Mouse (Mus musculus): ENCODE results near the gene Tuba3a. TPM values are rescaled to one million over a fixed set of nuclear protein-coding genes. Genes with fewer than 3 reads are reported as not detected.

Tuba3a gene
- polyA plus RNA-seq, 1 experiment from 2014 or later: 0.10 TPM

DNA sequence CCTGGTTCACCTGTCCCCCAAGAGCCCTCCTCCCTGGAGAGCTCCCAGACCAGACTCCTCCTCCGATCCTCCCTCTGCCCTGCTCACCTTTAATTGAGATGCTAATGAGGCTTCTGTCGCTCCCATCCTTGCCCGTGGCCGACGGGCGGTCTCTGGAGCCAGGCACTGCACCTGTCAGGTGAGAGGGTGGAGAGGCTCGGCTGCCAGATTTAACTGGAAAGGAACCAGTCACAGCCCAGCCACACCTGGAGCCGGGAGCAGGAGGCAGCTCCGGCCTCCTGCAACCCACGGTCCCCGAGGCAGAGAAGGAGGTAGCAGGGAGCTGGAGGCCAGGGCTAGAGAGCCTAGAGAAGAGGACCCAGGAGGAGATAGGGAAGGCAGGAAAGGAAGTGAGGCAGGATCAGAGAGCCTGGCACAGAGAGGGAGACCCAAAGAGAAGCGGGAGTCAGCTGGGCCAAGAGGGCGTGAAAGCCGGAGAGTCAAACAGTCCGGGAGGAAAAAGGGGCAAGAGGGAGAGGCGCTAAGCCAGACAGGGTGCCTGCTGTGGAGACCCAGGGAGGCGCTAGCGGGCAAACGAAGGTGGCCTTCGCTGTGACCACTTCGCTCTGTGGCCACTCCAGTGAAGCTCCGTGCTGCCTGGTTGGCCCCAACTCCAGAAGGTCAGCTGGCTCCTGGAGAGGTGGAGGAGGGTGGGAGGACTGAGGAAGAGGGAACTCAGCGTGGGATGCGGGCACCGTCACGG lies 35.4 kb upstream of the Tuba3a start:
- no peak overlapping the region for H3K4me3 ChIP-seq (ENCODE audit: low read depth, low read length)
- 11% methylated on average over 26 of the region's 26 CpGs for WGBS (ENCODE audit: insufficient replicate concordance)
- no peak overlapping the region for H3K27ac ChIP-seq (ENCODE audit: low read depth, low read length)
- ATAC-seq (replicated peaks; ENCODE audit: insufficient number of reproducible peaks, low FRiP score, low TSS enrichment): no peak
- H3K27me3 ChIP-seq (ENCODE audit: control insufficient read depth, insufficient read depth, low read length): peaks cover 46% of the 10 kb centered on the region
- H3K4me2 ChIP-seq: peak overlapping the region; percentile 1; the same call in 1 of the 2 replicates
- no peaks in the 10 kb centered on the region for H3K36me3 ChIP-seq (ENCODE audit: control insufficient read depth, insufficient read depth, low read length)
- H3K4me1 ChIP-seq (ENCODE audit: control insufficient read depth, insufficient read depth, low read length): peaks cover 12% of the 10 kb centered on the region
- H3K9ac ChIP-seq (ENCODE audit: low read depth, low read length): no peak overlapping the region
- H3K9me3 ChIP-seq (replicated peaks; ENCODE audit: control insufficient read depth, low read length): no peaks in the 10 kb centered on the region

- peaks cover 9% of the 10 kb centered on the region for H3K4me1 ChIP-seq (ENCODE audit: control insufficient read depth, insufficient read depth, low read length)
- H3K9ac ChIP-seq (ENCODE audit: low read depth, low read length): no peak within 1 kb of the TSS
- H3K27me3 ChIP-seq (ENCODE audit: control insufficient read depth, insufficient read depth, low read length): peaks cover 46% of the 10 kb centered on the region
- H3K4me3 ChIP-seq (ENCODE audit: low read depth, low read length): no peak within 1 kb of the TSS
- no peak for ATAC-seq (replicated peaks; ENCODE audit: insufficient number of reproducible peaks, low FRiP score, low TSS enrichment)
- no peak within 1 kb of the TSS for H3K27ac ChIP-seq (ENCODE audit: low read depth, low read length)
- WGBS (ENCODE audit: insufficient replicate concordance): 89% methylated on average over 1 of the region's 1 CpGs
- peak within 1 kb of the TSS; percentile 1; the same call in 1 of the 2 replicates for H3K4me2 ChIP-seq
- H3K36me3 ChIP-seq (ENCODE audit: control insufficient read depth, insufficient read depth, low read length): no peaks in the 10 kb centered on the region
- H3K9me3 ChIP-seq (replicated peaks; ENCODE audit: control insufficient read depth, low read length): no peaks in the 10 kb centered on the region
Observed at GRCm38 (mm10) chr6:125320323-125320722, 34.5 kb upstream of the Tuba3a start, which contains the start of gene Scnn1a. Gene Scnn1a, plus strand, starts transcription at chr6:125320659.

- ATAC-seq (replicated peaks; ENCODE audit: insufficient number of reproducible peaks, low FRiP score, low TSS enrichment): no peak
- Histone ChIP-seq H3K27ac (ENCODE audit: low read depth, low read length) (no peak overlapping the region), H3K9ac (ENCODE audit: low read depth, low read length) (no peak overlapping the region), H3K4me2 (no peak overlapping the region), H3K36me3 (ENCODE audit: control insufficient read depth, insufficient read depth, low read length) (no peaks in the 10 kb centered on the region), H3K9me3 (replicated peaks; ENCODE audit: control insufficient read depth, low read length) (no peaks in the 10 kb centered on the region), H3K4me1 (ENCODE audit: control insufficient read depth, insufficient read depth, low read length) (peaks cover 7% of the 10 kb centered on the region; the same call in 1 of the 2 replicates), H3K27me3 (ENCODE audit: control insufficient read depth, insufficient read depth, low read length) (peaks cover 44% of the 10 kb centered on the region), H3K4me3 (ENCODE audit: low read depth, low read length) (no peak overlapping the region)
Observed at GRCm38 (mm10) chr6:125319919-125320296, 34.1 kb upstream of the Tuba3a start.

GRCm38 (mm10) chr6:125318981-125319918 lies 33.4 kb upstream of the Tuba3a start:
- no peak overlapping the region for H3K4me3 ChIP-seq (ENCODE audit: low read depth, low read length)

DNA sequence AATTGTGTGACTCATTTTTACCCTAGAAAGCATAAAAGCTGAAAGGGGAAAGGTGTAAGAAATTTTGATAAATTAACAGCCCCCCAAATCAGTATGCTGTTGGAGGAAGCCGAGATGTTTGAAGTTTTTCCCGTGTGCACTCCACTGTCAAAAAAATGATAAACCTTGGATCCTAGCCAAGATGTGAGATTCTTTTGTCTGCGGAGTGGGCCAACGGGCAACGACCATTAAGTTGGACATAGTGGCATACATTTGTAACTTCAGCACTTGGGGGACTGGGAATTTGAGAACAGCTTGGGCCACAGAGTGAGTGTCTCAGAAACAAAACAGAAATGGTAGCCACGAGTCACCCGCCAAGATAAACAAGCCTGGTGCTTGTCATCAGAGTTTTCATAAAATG lies 31.2 kb upstream of the Tuba3a start:
- no peak overlapping the region for H3K4me2 ChIP-seq
- ATAC-seq (replicated peaks; ENCODE audit: insufficient number of reproducible peaks, low FRiP score, low TSS enrichment): no peak
- peaks cover 27% of the 10 kb centered on the region for H3K27me3 ChIP-seq (ENCODE audit: control insufficient read depth, insufficient read depth, low read length)
- 50% methylated on average over 7 of the region's 7 CpGs for WGBS (ENCODE audit: insufficient replicate concordance)
- H3K4me1 ChIP-seq (ENCODE audit: control insufficient read depth, insufficient read depth, low read length): peaks cover 22% of the 10 kb centered on the region
- H3K36me3 ChIP-seq (ENCODE audit: control insufficient read depth, insufficient read depth, low read length): no peaks in the 10 kb centered on the region
- no peak overlapping the region for H3K9ac ChIP-seq (ENCODE audit: low read depth, low read length)
- H3K9me3 ChIP-seq (replicated peaks; ENCODE audit: control insufficient read depth, low read length): no peaks in the 10 kb centered on the region
- H3K4me3 ChIP-seq (ENCODE audit: low read depth, low read length): no peak overlapping the region
- H3K27ac ChIP-seq (ENCODE audit: low read depth, low read length): no peak overlapping the region

More at GRCm38 (mm10) chr6:125318981-125319918, 33.4 kb upstream of the Tuba3a start:
- no peaks in the 10 kb centered on the region for H3K36me3 ChIP-seq (ENCODE audit: control insufficient read depth, insufficient read depth, low read length)
- H3K4me1 ChIP-seq (ENCODE audit: control insufficient read depth, insufficient read depth, low read length): peaks cover 8% of the 10 kb centered on the region
- no peak overlapping the region for H3K4me2 ChIP-seq
- H3K27ac ChIP-seq (ENCODE audit: low read depth, low read length): no peak overlapping the region
- no peak for ATAC-seq (replicated peaks; ENCODE audit: insufficient number of reproducible peaks, low FRiP score, low TSS enrichment)
- 58% methylated on average over 15 of the region's 15 CpGs for WGBS (ENCODE audit: insufficient replicate concordance)
- H3K9ac ChIP-seq (ENCODE audit: low read depth, low read length): no peak overlapping the region
- H3K9me3 ChIP-seq (replicated peaks; ENCODE audit: control insufficient read depth, low read length): no peaks in the 10 kb centered on the region
- H3K27me3 ChIP-seq (ENCODE audit: control insufficient read depth, insufficient read depth, low read length): peaks cover 44% of the 10 kb centered on the region

DNA sequence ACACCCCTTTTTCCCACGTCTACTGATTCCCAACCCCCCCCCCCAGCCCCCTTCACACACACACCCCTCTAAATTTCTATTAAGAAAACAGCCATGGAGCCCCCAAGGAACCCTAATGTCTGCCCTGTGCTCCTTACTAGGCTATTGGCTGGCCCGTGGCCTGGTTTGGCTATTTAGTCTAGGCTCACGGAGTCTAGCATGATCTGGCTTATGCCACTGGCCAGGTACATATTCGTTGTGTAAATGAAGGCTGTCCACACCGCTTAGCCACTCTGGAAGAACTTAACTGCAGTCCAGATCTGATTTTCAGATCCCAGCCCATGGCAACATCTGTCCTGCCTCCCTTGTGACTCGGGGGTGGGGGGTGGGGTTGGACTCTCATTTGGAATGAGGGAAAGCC lies 28.9 kb upstream of the Tuba3a start:
- Histone ChIP-seq H3K4me1 (ENCODE audit: control insufficient read depth, insufficient read depth, low read length) (peaks cover 21% of the 10 kb centered on the region), H3K4me3 (ENCODE audit: low read depth, low read length) (no peak overlapping the region), H3K36me3 (ENCODE audit: control insufficient read depth, insufficient read depth, low read length) (0 out of 2 replicates have a peak, but pooled peaks cover 2% of the 10 kb centered on the region), H3K27me3 (ENCODE audit: control insufficient read depth, insufficient read depth, low read length) (peaks cover 4% of the 10 kb centered on the region), H3K9ac (ENCODE audit: low read depth, low read length) (no peak overlapping the region), H3K9me3 (replicated peaks; ENCODE audit: control insufficient read depth, low read length) (no peaks in the 10 kb centered on the region), H3K4me2 (no peak overlapping the region), H3K27ac (ENCODE audit: low read depth, low read length) (no peak overlapping the region)
- WGBS (ENCODE audit: insufficient replicate concordance): 74% methylated on average over 6 of the region's 6 CpGs
- no peak for ATAC-seq (replicated peaks; ENCODE audit: insufficient number of reproducible peaks, low FRiP score, low TSS enrichment)

DNA sequence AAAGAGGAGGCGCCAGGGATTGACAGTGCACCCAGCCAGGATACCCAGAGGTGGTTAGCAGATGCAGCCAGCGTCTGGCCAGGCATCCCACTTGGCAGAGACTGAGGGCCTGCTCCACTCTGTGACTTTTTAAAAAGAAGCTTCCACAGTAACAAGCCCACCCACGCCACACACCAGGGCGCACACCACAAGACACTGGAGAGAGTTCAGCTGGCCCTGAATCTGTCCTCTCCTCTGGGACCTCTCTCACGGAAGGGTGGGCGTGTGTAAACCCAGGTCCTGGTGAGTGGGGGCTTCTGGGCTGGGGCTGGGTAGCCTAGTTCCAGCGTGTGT lies 28.4 kb upstream of the Tuba3a start:
- Histone ChIP-seq H3K9me3 (replicated peaks; ENCODE audit: control insufficient read depth, low read length) (no peaks in the 10 kb centered on the region), H3K4me1 (ENCODE audit: control insufficient read depth, insufficient read depth, low read length) (peaks cover 24% of the 10 kb centered on the region), H3K27ac (ENCODE audit: low read depth, low read length) (peak overlapping the region; percentile 32; the same call in 1 of the 2 replicates), H3K9ac (ENCODE audit: low read depth, low read length) (peak overlapping the region; percentile 88), H3K36me3 (ENCODE audit: control insufficient read depth, insufficient read depth, low read length) (0 out of 2 replicates have a peak, but pooled peaks cover 2% of the 10 kb centered on the region), H3K4me3 (ENCODE audit: low read depth, low read length) (peak overlapping the region; percentile 47), H3K27me3 (ENCODE audit: control insufficient read depth, insufficient read depth, low read length) (no peaks in the 10 kb centered on the region; the same call in 1 of the 2 replicates), H3K4me2 (peak overlapping the region; percentile 78)
- ATAC-seq (replicated peaks; ENCODE audit: insufficient number of reproducible peaks, low FRiP score, low TSS enrichment): peak; percentile 14; the same call in 1 of the 2 replicates
- 48% methylated on average over 7 of the region's 7 CpGs for WGBS (ENCODE audit: insufficient replicate concordance)

- 2% methylated on average over 40 of the region's 46 CpGs for WGBS (ENCODE audit: insufficient replicate concordance)
- Histone ChIP-seq H3K27me3 (ENCODE audit: control insufficient read depth, insufficient read depth, low read length) (no peaks in the 10 kb centered on the region), H3K4me3 (ENCODE audit: low read depth, low read length) (peak within 1 kb of the TSS; percentile 47), H3K4me2 (peak within 1 kb of the TSS; percentile 78), H3K27ac (ENCODE audit: low read depth, low read length) (peak within 1 kb of the TSS; percentile 32), H3K9me3 (replicated peaks; ENCODE audit: control insufficient read depth, low read length) (no peaks in the 10 kb centered on the region), H3K4me1 (ENCODE audit: control insufficient read depth, insufficient read depth, low read length) (peaks cover 25% of the 10 kb centered on the region), H3K36me3 (ENCODE audit: control insufficient read depth, insufficient read depth, low read length) (0 out of 2 replicates have a peak, but pooled peaks cover 2% of the 10 kb centered on the region), H3K9ac (ENCODE audit: low read depth, low read length) (peak within 1 kb of the TSS; percentile 88)
- peak; percentile 74 for ATAC-seq (replicated peaks; ENCODE audit: insufficient number of reproducible peaks, low FRiP score, low TSS enrichment)
Observed at GRCm38 (mm10) chr6:125313546-125314230, 27.8 kb upstream of the Tuba3a start, which contains the start of gene Ltbr. Gene Ltbr, minus strand, starts transcription at chr6:125313885.
